Mouse (Mus musculus) hindbrain, embryonic 11.5 days (tissue): ENCODE measurements around the gene Gm2007. TPM values are rescaled to one million over a fixed set of nuclear protein-coding genes. Genes with fewer than 3 reads are reported as not detected.
"Not testable (repeated sequence)": the region's sequence is repeated elsewhere in the genome, so short reads cannot be mapped to it uniquely, and the experiment has no call there.

Experiments
- ATAC-seq: fragments of 200-750 bp; cut with Nextera tagmentation; 2 replicates; pipeline ENCODE4 v1.8.0; 2017; ENCODE audit warnings: mild to moderate bottlenecking, moderate TSS enrichment, moderate library complexity; ENCODE audit not compliant: low FRiP score
- DNase-seq: peaks from one replicate; pipeline ENCODE4 v3.0.0-alpha.2; 2015; ENCODE audit warnings: low spot score
- H3K27ac ChIP-seq: fragments of 300-500 bp; sonication (generic); 2 replicates; pipeline ENCODE4 v1.5.1; 2014; ENCODE audit warnings: mild to moderate bottlenecking, low read depth, low read length
- H3K27me3 ChIP-seq: fragments of 300-500 bp; sonication (generic); 2 replicates; pipeline ENCODE4 v1.6.1; 2014; ENCODE audit warnings: mild to moderate bottlenecking, low read length, moderate library complexity, mixed read lengths; ENCODE audit not compliant: control insufficient read depth, insufficient read depth
- H3K36me3 ChIP-seq: fragments of 300-500 bp; sonication (generic); 2 replicates; pipeline ENCODE4 v1.6.1; 2014; ENCODE audit warnings: mild to moderate bottlenecking, low read length, moderate library complexity, mixed read lengths; ENCODE audit not compliant: control insufficient read depth, insufficient read depth
- H3K4me1 ChIP-seq: fragments of 300-500 bp; sonication (generic); replicated peaks from 2 replicates; pipeline ENCODE4 v1.6.1; 2014; ENCODE audit warnings: low read length, mixed read lengths; ENCODE audit not compliant: control insufficient read depth, insufficient read depth
- H3K4me2 ChIP-seq: fragments of 300-500 bp; sonication (generic); replicated peaks from 2 replicates; pipeline ENCODE4 v1.6.1; 2014; ENCODE audit warnings: mild to moderate bottlenecking, low read depth, low read length
- H3K4me3 ChIP-seq: fragments of 300-500 bp; sonication (generic); 2 replicates; pipeline ENCODE4 v1.5.1; 2014; ENCODE audit warnings: low read depth, low read length
- H3K9ac ChIP-seq: fragments of 300-500 bp; sonication (generic); 2 replicates; pipeline ENCODE4 v1.6.1; 2014; ENCODE audit warnings: low read depth, low read length
- H3K9me3 ChIP-seq: fragments of 300-500 bp; sonication (generic); 2 replicates; pipeline ENCODE4 v1.6.1; 2016; ENCODE audit warnings: low read length; ENCODE audit not compliant: control insufficient read depth
- WGBS: fragments of 180-500 bp; shearing (Covaris S2); extraction: QIAGEN DNeasy Blood & Tissue Kit; methylation state at CpG from one replicate; pipeline ENCODE4 v1.1.7; 2014; 5-methylcytosine and 5-hydroxymethylcytosine counted together
- polyA plus RNA-seq: library from polyadenylated mRNA; unstranded; fragments of >200 nt; fragmentation: Nextera tagmentation; extraction: Ambion mirVana; gene quantifications from 2 replicates; pipeline ENCODE4 v1.2.1, GENCODE M21; 2014

Gene Gm2007
- not detected in 2 replicates for polyA plus RNA-seq

DNA sequence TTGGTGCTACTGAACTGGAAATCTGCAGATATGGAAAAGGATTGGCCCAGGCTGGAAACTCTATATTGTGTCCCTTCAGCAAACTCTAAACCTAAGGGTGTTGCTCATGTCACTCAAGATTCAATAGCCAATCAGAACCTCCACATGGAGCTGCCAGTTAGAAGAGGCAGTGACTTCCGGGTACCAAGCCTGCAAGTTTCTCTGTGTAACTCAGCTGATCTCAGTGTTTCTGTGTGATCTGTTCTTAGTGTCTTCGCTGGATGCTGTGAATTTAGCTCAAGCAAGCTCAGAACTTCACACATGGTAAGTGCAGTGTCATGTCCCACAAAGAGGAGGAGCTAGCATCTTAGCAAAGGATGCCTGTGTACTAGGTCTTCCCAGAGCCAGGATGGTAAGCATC lies at the start of gene Gm2007:
Gene Gm2007, plus strand, starts transcription at position 301 of the 400 bp plus-strand sequence.
- not testable (repeated sequence) for H3K4me2 ChIP-seq, ATAC-seq, DNase-seq, H3K4me3 ChIP-seq, H3K36me3 ChIP-seq, H3K27me3 ChIP-seq, H3K9ac ChIP-seq, H3K27ac ChIP-seq, H3K9me3 ChIP-seq, H3K4me1 ChIP-seq
- WGBS, result no CpG with 5 or more reads among the region's 2 CpGs

DNA sequence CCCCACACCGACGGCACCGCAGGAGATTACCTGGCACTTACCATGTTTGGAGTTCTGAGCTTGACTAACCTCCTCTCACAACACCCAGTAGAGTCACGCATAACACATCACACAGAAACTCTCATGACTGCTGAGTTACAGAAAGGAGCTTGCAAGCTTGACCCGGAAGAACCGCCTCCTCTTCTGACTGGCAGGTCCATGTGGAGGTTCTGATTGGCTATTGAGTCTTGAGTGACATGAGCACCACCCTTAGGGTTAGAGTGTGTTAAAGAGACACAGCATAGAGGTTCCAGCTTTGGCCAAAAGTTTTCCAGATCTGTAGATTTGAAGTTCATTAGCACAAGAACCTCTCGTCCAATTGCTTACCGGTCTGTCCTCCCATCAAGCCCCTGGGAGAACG lies 37.8 kb upstream of the Gm2007 start, which contains the start of gene Zfp969:
Gene Zfp969, minus strand, starts transcription at position 101 of the 400 bp plus-strand sequence.
- WGBS, result no CpG with 5 or more reads among the region's 9 CpGs
- H3K27me3 ChIP-seq, H3K4me2 ChIP-seq, ATAC-seq, H3K36me3 ChIP-seq, H3K27ac ChIP-seq, H3K9me3 ChIP-seq, DNase-seq, H3K4me3 ChIP-seq, H3K9ac ChIP-seq, H3K4me1 ChIP-seq: not testable (repeated sequence)

DNA sequence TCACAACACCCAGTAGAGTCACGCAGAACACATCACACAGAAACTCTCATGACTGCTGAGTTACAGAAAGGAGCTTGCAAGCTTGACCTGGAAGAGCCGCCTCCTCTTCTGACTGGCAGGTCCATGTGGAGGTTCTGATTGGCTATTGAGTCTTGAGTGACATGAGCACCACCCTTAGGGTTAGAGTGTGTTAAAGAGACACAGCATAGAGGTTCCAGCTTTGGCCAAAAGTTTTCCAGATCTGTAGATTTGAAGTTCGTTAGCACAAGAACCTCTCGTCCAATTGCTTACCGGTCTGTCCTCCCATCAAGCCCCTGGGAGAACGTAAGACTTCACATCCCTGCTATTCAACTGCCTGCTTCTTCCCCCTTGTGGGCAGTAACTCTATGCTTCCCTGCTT lies 59.7 kb downstream of the Gm2007 start, which contains the start of gene Gm14288:
Gene Gm14288, minus strand, starts transcription at position 101 of the 400 bp plus-strand sequence.
- not testable (repeated sequence) for H3K36me3 ChIP-seq, H3K9ac ChIP-seq, H3K27me3 ChIP-seq, ATAC-seq, H3K27ac ChIP-seq, H3K9me3 ChIP-seq, DNase-seq, H3K4me3 ChIP-seq, H3K4me2 ChIP-seq, H3K4me1 ChIP-seq
- no CpG with 5 or more reads among the region's 6 CpGs for WGBS

Other genes starting within 250 kb of the Gm2007 start
- not detected in 2 replicates for gene Gm11007, start 97.6 kb upstream of the Gm2007 start, polyA plus RNA-seq
- 8.2 and 11.2 TPM in 2 replicates for gene Zfp969, start 37.9 kb upstream of the Gm2007 start, polyA plus RNA-seq
- 1.5 and 2.1 TPM in 2 replicates for gene Gm14288, start 59.6 kb downstream of the Gm2007 start, polyA plus RNA-seq
- gene Gm6710, start 127.7 kb downstream of the Gm2007 start, polyA plus RNA-seq, result 23.3 and 29.4 TPM in 2 replicates
- gene Zfp966, start 189.6 kb downstream of the Gm2007 start, polyA plus RNA-seq, result 5.1 and 5.6 TPM in 2 replicates
- gene Gm2026, start 223.8 kb downstream of the Gm2007 start, polyA plus RNA-seq, result 33.5 and 36.8 TPM in 2 replicates